Mouse (Mus musculus) forebrain, embryonic 16.5 days (tissue): ENCODE data around the gene Upf2. TPM values are rescaled to one million over a fixed set of nuclear protein-coding genes. Genes with fewer than 3 reads are reported as not detected.

Experiments
- ATAC-seq: fragments of 200-750 bp; cut with Nextera tagmentation; 2 replicates; pipeline ENCODE4 v1.8.0; 2017; ENCODE audit warnings: mild to moderate bottlenecking, moderate library complexity
- H3K27ac ChIP-seq: fragments of 300-500 bp; sonication (generic); 2 replicates; pipeline ENCODE4 v1.5.1; 2014; ENCODE audit warnings: low read length, control low read depth
- H3K27me3 ChIP-seq: fragments of 300-500 bp; sonication (generic); replicated peaks from 2 replicates; pipeline ENCODE4 v1.6.1; 2014; ENCODE audit warnings: low read length; ENCODE audit not compliant: control insufficient read depth, insufficient read depth
- H3K36me3 ChIP-seq: fragments of 300-500 bp; sonication (generic); 2 replicates; pipeline ENCODE4 v1.6.1; 2014; ENCODE audit not compliant: control insufficient read depth, insufficient read depth
- H3K4me1 ChIP-seq: fragments of 300-500 bp; sonication (generic); replicated peaks from 2 replicates; pipeline ENCODE4 v1.6.1; 2014; ENCODE audit warnings: low read length; ENCODE audit not compliant: control insufficient read depth, insufficient read depth
- H3K4me2 ChIP-seq: fragments of 300-500 bp; sonication (generic); 2 replicates; pipeline ENCODE4 v1.6.1; 2014; ENCODE audit warnings: mild to moderate bottlenecking, low read length, control low read depth
- H3K4me3 ChIP-seq: fragments of 300-500 bp; sonication (generic); replicated peaks from 2 replicates; pipeline ENCODE4 v1.5.1; 2014; ENCODE audit warnings: mild to moderate bottlenecking, low read length, control low read depth
- H3K9ac ChIP-seq: fragments of 300-500 bp; sonication (generic); replicated peaks from 2 replicates; pipeline ENCODE4 v1.6.1; 2014; ENCODE audit warnings: low read depth, low read length, control low read depth
- H3K9me3 ChIP-seq: fragments of 300-500 bp; sonication (generic); 2 replicates; pipeline ENCODE4 v1.6.1; 2016; ENCODE audit warnings: low read length; ENCODE audit not compliant: control insufficient read depth
- WGBS: fragments of 180-500 bp; shearing (Covaris S2); extraction: QIAGEN DNeasy Blood & Tissue Kit; methylation state at CpG from one replicate; pipeline ENCODE4 v1.1.7; 2014; 5-methylcytosine and 5-hydroxymethylcytosine counted together
- polyA plus RNA-seq: library from polyadenylated mRNA; unstranded; fragments of >200 nt; fragmentation: Nextera tagmentation; extraction: Ambion mirVana; gene quantifications from 2 replicates; pipeline ENCODE4 v1.2.1, GENCODE M21; 2015

Gene Upf2
- polyA plus RNA-seq, 1 experiment from 2014 or later, result 9.4 TPM

- Histone ChIP-seq H3K27ac (no peak overlapping the region), H3K4me3 (no peak overlapping the region), H3K4me1 (no peaks in the 10 kb centered on the region), H3K9ac (no peak overlapping the region), H3K9me3 (no peaks in the 10 kb centered on the region), H3K4me2 (no peak overlapping the region), H3K36me3 (peaks cover 3% of the 10 kb centered on the region; the same call in 1 of the 2 replicates), H3K27me3 (no peaks in the 10 kb centered on the region)
- 94% methylated on average over 5 of the region's 5 CpGs for WGBS
- ATAC-seq, result no peak
Observed at GRCm38 (mm10) chr2:5931938-5932337, 19.3 kb upstream of the Upf2 start.

- Histone ChIP-seq H3K4me2 (no peak overlapping the region), H3K4me1 (no peaks in the 10 kb centered on the region), H3K27ac (no peak overlapping the region), H3K36me3 (peaks cover 2% of the 10 kb centered on the region; the same call in 1 of the 2 replicates), H3K4me3 (no peak overlapping the region), H3K27me3 (no peaks in the 10 kb centered on the region), H3K9ac (no peak overlapping the region), H3K9me3 (no peaks in the 10 kb centered on the region)
- WGBS, result 96% methylated on average over 3 of the region's 3 CpGs
- no peak for ATAC-seq
Observed at GRCm38 (mm10) chr2:5934936-5935335, 16.3 kb upstream of the Upf2 start.

- H3K4me2 ChIP-seq, result no peak overlapping the region
- no peak overlapping the region for H3K9ac ChIP-seq
- ATAC-seq, result no peak
- no peaks in the 10 kb centered on the region for H3K9me3 ChIP-seq
- 86% methylated on average over 6 of the region's 6 CpGs for WGBS
- H3K4me1 ChIP-seq, result no peaks in the 10 kb centered on the region
- no peaks in the 10 kb centered on the region for H3K36me3 ChIP-seq
- no peak overlapping the region for H3K27ac ChIP-seq
- H3K27me3 ChIP-seq, result no peaks in the 10 kb centered on the region
- no peak overlapping the region for H3K4me3 ChIP-seq
Observed at GRCm38 (mm10) chr2:5936068-5936467, 15.2 kb upstream of the Upf2 start.

- no peaks in the 10 kb centered on the region for H3K27me3 ChIP-seq
- H3K36me3 ChIP-seq, result no peaks in the 10 kb centered on the region
- no peak overlapping the region for H3K4me3 ChIP-seq
- ATAC-seq, result no peak
- H3K9ac ChIP-seq, result no peak overlapping the region
- H3K4me1 ChIP-seq, result no peaks in the 10 kb centered on the region
- H3K27ac ChIP-seq, result no peak overlapping the region
- no peaks in the 10 kb centered on the region for H3K9me3 ChIP-seq
- no peak overlapping the region for H3K4me2 ChIP-seq
- WGBS, result 92% methylated on average over 4 of the region's 4 CpGs
Observed at GRCm38 (mm10) chr2:5936550-5936949, 14.7 kb upstream of the Upf2 start.

- Histone ChIP-seq H3K9ac (no peak overlapping the region), H3K9me3 (no peaks in the 10 kb centered on the region), H3K36me3 (no peaks in the 10 kb centered on the region), H3K4me1 (peaks cover 4% of the 10 kb centered on the region; the same call in 1 of the 2 replicates), H3K27ac (no peak overlapping the region), H3K27me3 (no peaks in the 10 kb centered on the region), H3K4me3 (no peak overlapping the region), H3K4me2 (no peak overlapping the region)
- 96% methylated on average over 3 of the region's 3 CpGs for WGBS
- no peak for ATAC-seq
Observed at GRCm38 (mm10) chr2:5939319-5939718, 11.9 kb upstream of the Upf2 start.

GRCm38 (mm10) chr2:5939911-5940310 lies 11.4 kb upstream of the Upf2 start:
- no peak overlapping the region for H3K27ac ChIP-seq
- H3K9me3 ChIP-seq, result no peaks in the 10 kb centered on the region
- H3K4me3 ChIP-seq, result no peak overlapping the region
- H3K27me3 ChIP-seq, result no peaks in the 10 kb centered on the region
- no peak for ATAC-seq
- no peak overlapping the region for H3K9ac ChIP-seq
- no peaks in the 10 kb centered on the region for H3K36me3 ChIP-seq
- H3K4me1 ChIP-seq, result peaks cover 4% of the 10 kb centered on the region; the same call in 1 of the 2 replicates
- 80% methylated on average over 14 of the region's 14 CpGs for WGBS
- H3K4me2 ChIP-seq, result no peak overlapping the region

- H3K9me3 ChIP-seq, result no peaks in the 10 kb centered on the region
- no peak overlapping the region for H3K4me3 ChIP-seq
- no peak overlapping the region for H3K4me2 ChIP-seq
- peaks cover 4% of the 10 kb centered on the region; the same call in 1 of the 2 replicates for H3K4me1 ChIP-seq
- no peak overlapping the region for H3K9ac ChIP-seq
- no peak overlapping the region for H3K27ac ChIP-seq
- ATAC-seq, result no peak
- 96% methylated on average over 9 of the region's 9 CpGs for WGBS
- no peaks in the 10 kb centered on the region for H3K27me3 ChIP-seq
- no peaks in the 10 kb centered on the region for H3K36me3 ChIP-seq
Observed at GRCm38 (mm10) chr2:5940936-5941335, 10.3 kb upstream of the Upf2 start.

- H3K4me2 ChIP-seq, result peak overlapping the region; percentile 62
- H3K9me3 ChIP-seq, result no peaks in the 10 kb centered on the region
- H3K4me3 ChIP-seq, result peak overlapping the region; percentile 50
- H3K4me1 ChIP-seq, result peaks cover 4% of the 10 kb centered on the region; the same call in 1 of the 2 replicates
- H3K27ac ChIP-seq, result no peak overlapping the region
- H3K36me3 ChIP-seq, result no peaks in the 10 kb centered on the region
- peak overlapping the region; percentile 62 for H3K9ac ChIP-seq
- H3K27me3 ChIP-seq, result no peaks in the 10 kb centered on the region
- ATAC-seq, result peak; percentile 34
- 60% methylated on average over 11 of the region's 11 CpGs for WGBS
Observed at GRCm38 (mm10) chr2:5941861-5942415, 9.3 kb upstream of the Upf2 start.

GRCm38 (mm10) chr2:5942416-5943032 lies 8.7 kb upstream of the Upf2 start, which contains the start of gene Dhtkd1:
Gene Dhtkd1, minus strand, starts transcription at chr2:5942792.
- WGBS, result under 1% methylated on average over 36 of the region's 36 CpGs
- peak within 1 kb of the TSS; percentile 62 for H3K9ac ChIP-seq
- no peaks in the 10 kb centered on the region for H3K9me3 ChIP-seq
- peak within 1 kb of the TSS; percentile 62 for H3K4me2 ChIP-seq
- H3K27me3 ChIP-seq, result no peaks in the 10 kb centered on the region
- peak within 1 kb of the TSS; percentile 50 for H3K4me3 ChIP-seq
- peak; percentile 96 for ATAC-seq
- peaks cover 4% of the 10 kb centered on the region; the same call in 1 of the 2 replicates for H3K4me1 ChIP-seq
- H3K27ac ChIP-seq, result 0 out of 2 replicates have a peak within 1 kb of the TSS, but pooled peaks have one; percentile 8
- H3K36me3 ChIP-seq, result no peaks in the 10 kb centered on the region
